Mouse (Mus musculus): Measurements from ENCODE around the gene Olfr427. TPM values are rescaled to one million over a fixed set of nuclear protein-coding genes. Genes with fewer than 3 reads are reported as not detected.

Olfr427 gene
- polyA plus RNA-seq, 1 experiment from 2014 or later: not detected

DNA sequence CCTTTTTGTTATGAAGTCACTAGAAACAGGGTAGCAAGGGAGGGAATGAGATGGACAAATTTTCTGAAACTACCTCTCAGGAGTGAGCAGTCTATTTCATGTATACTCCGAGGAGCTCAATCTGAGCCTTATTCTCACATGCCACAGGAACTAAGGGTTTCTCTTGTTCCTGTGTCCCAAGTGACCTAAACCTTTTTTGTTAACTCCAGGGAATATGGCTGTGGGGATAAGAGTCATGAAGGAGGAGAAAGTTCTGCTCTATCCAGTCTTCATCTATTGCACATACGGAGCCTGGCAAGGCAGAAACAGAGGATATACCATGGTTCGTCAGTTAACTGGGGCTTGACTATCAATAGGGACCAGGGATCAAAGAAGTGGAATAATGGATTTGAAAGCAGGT lies 30.4 kb upstream of the Olfr427 start, which contains the start of gene Olfr430:
Olfr430 (plus strand) TSS at position 301 of the 400 bp plus-strand sequence.
- DNase-seq (no peak), ATAC-seq (ENCODE audit: low FRiP score, low TSS enrichment) (no peak)
- Histone ChIP-seq H3K4me2 (ENCODE audit: low read length) (no peak within 1 kb of the TSS), H3K27ac (replicated peaks; ENCODE audit: low read depth, low read length) (no peak within 1 kb of the TSS), H3K27me3 (ENCODE audit: control insufficient read depth, insufficient read depth, low read length) (no peaks in the 10 kb centered on the region), H3K9me3 (ENCODE audit: control insufficient read depth, low read length) (no peaks in the 10 kb centered on the region), H3K4me1 (ENCODE audit: control insufficient read depth, insufficient read depth, low read length) (no peaks in the 10 kb centered on the region), H3K36me3 (ENCODE audit: control insufficient read depth, insufficient read depth, low read length) (no peaks in the 10 kb centered on the region), H3K9ac (replicated peaks; ENCODE audit: low read length) (no peak within 1 kb of the TSS), H3K4me3 (replicated peaks; ENCODE audit: low read depth, low read length) (no peak within 1 kb of the TSS)
- WGBS: 86% methylated on average over 3 of the region's 3 CpGs

DNA sequence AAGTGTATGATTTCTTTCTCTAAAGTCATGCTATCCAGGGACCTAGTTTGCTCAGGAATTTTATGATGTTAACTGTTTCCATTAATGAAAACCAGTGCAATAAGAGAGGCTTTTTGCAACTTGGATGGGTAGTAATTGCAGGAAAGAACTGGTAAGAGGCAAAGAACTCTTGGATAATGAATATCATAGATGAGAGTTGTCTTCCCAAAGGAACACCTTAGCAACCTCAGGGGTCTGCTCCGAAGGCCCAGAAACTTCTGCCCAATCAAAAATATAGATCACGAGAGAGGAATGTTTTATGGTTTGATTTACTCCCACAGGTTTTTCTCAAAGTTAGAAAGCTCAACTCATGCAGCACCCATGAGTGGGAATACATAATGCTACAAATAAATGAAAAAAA lies 12.7 kb upstream of the Olfr427 start, which contains the start of gene Olfr429:
Olfr429 (plus strand) TSS at position 301 of the 400 bp plus-strand sequence.
- Histone ChIP-seq H3K4me1 (ENCODE audit: control insufficient read depth, insufficient read depth, low read length) (no peaks in the 10 kb centered on the region), H3K27me3 (ENCODE audit: control insufficient read depth, insufficient read depth, low read length) (no peaks in the 10 kb centered on the region), H3K9ac (replicated peaks; ENCODE audit: low read length) (no peak within 1 kb of the TSS), H3K9me3 (ENCODE audit: control insufficient read depth, low read length) (no peaks in the 10 kb centered on the region), H3K36me3 (ENCODE audit: control insufficient read depth, insufficient read depth, low read length) (no peaks in the 10 kb centered on the region), H3K4me2 (ENCODE audit: low read length) (no peak within 1 kb of the TSS), H3K4me3 (replicated peaks; ENCODE audit: low read depth, low read length) (no peak within 1 kb of the TSS), H3K27ac (replicated peaks; ENCODE audit: low read depth, low read length) (no peak within 1 kb of the TSS)
- ATAC-seq (ENCODE audit: low FRiP score, low TSS enrichment) (no peak), DNase-seq (no peak)
- WGBS: 91% methylated on average over 2 of the region's 2 CpGs

DNA sequence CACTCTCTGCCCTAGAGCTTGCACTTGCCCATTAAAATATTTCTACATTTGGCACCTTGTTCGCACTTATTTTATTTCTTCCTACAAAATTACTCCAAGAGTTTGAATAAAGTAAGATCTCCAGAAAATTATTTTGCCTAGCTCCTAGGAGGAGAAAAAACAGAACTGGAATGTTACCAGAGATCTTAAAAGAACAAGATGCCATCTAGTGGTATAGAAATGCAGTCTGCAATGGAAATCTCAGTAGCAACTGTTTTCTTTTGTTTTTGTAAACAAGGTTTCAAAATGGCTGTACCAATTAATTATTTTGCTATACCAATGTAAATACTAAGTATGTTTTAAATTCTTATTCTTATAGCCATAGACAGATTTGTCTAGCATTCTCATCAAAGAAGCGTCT lies 7.0 kb downstream of the Olfr427 start:
- no peak overlapping the region for H3K4me3 ChIP-seq (replicated peaks; ENCODE audit: low read depth, low read length)
- ATAC-seq (ENCODE audit: low FRiP score, low TSS enrichment) (no peak), DNase-seq (peak; percentile 61)
- no peak overlapping the region for H3K9ac ChIP-seq (replicated peaks; ENCODE audit: low read length)
- H3K9me3 ChIP-seq (ENCODE audit: control insufficient read depth, low read length): no peaks in the 10 kb centered on the region
- H3K4me2 ChIP-seq (ENCODE audit: low read length): no peak overlapping the region
- no peak overlapping the region for H3K27ac ChIP-seq (replicated peaks; ENCODE audit: low read depth, low read length)
- no peaks in the 10 kb centered on the region for H3K27me3 ChIP-seq (ENCODE audit: control insufficient read depth, insufficient read depth, low read length)
- H3K36me3 ChIP-seq (ENCODE audit: control insufficient read depth, insufficient read depth, low read length): no peaks in the 10 kb centered on the region
- 63% methylated on average over 2 of the region's 2 CpGs for WGBS
- no peaks in the 10 kb centered on the region for H3K4me1 ChIP-seq (ENCODE audit: control insufficient read depth, insufficient read depth, low read length)

DNA sequence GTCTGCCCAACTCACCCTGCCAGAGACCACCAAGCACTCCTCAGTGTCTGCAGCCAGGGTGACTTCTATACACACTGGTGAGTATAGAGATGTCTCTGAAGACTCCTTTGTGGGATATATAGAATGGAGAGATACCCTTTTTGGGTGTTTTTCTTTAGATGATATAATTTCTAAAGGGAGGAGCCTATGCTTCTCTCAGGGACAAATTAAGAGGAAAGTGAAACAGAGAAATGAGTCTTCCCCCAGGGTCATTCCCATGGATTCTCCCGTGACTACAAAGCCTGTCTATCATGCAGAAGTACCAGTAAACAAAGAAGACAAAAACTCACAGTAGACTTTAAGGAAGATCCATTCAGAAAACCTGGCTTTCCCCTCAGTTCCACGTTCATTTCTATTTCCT lies 24.4 kb downstream of the Olfr427 start, which contains the start of gene Olfr231:
Olfr231 (minus strand) TSS at position 101 of the 400 bp plus-strand sequence.
- no peak within 1 kb of the TSS for H3K4me2 ChIP-seq (ENCODE audit: low read length)
- no peak within 1 kb of the TSS for H3K9ac ChIP-seq (replicated peaks; ENCODE audit: low read length)
- no peaks in the 10 kb centered on the region for H3K27me3 ChIP-seq (ENCODE audit: control insufficient read depth, insufficient read depth, low read length)
- no peak within 1 kb of the TSS for H3K4me3 ChIP-seq (replicated peaks; ENCODE audit: low read depth, low read length)
- no peaks in the 10 kb centered on the region for H3K4me1 ChIP-seq (ENCODE audit: control insufficient read depth, insufficient read depth, low read length)
- no peaks in the 10 kb centered on the region for H3K36me3 ChIP-seq (ENCODE audit: control insufficient read depth, insufficient read depth, low read length)
- ATAC-seq (ENCODE audit: low FRiP score, low TSS enrichment) (no peak), DNase-seq (no peak)
- no peak within 1 kb of the TSS for H3K27ac ChIP-seq (replicated peaks; ENCODE audit: low read depth, low read length)
- no peaks in the 10 kb centered on the region for H3K9me3 ChIP-seq (ENCODE audit: control insufficient read depth, low read length)
- WGBS: 46% methylated on average over 2 of the region's 2 CpGs

DNA sequence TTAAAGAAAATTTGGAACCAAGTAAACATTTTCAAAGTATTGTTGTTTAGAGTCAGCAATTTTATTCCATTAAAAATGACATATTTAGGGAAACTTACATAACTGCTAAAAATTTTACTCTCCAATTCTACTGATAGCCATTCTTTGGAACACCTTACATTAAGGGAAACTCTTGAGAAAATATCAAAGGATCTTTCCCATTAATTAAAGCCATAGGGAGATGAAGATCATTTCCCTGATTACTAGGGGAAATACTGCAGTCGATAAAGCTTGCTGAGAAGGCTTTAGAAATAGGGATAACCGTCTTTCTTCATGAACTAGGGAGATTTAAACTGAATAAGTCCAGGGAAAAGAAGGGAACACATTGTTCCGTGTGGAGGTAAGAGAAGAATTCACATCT lies 34.5 kb downstream of the Olfr427 start, which contains the start of gene Olfr424:
Olfr424 (plus strand) TSS at position 301 of the 400 bp plus-strand sequence.
- Histone ChIP-seq H3K27me3 (ENCODE audit: control insufficient read depth, insufficient read depth, low read length) (no peaks in the 10 kb centered on the region), H3K4me1 (ENCODE audit: control insufficient read depth, insufficient read depth, low read length) (no peaks in the 10 kb centered on the region), H3K4me3 (replicated peaks; ENCODE audit: low read depth, low read length) (no peak within 1 kb of the TSS), H3K4me2 (ENCODE audit: low read length) (no peak within 1 kb of the TSS), H3K27ac (replicated peaks; ENCODE audit: low read depth, low read length) (no peak within 1 kb of the TSS), H3K9ac (replicated peaks; ENCODE audit: low read length) (no peak within 1 kb of the TSS), H3K9me3 (ENCODE audit: control insufficient read depth, low read length) (no peaks in the 10 kb centered on the region), H3K36me3 (ENCODE audit: control insufficient read depth, insufficient read depth, low read length) (no peaks in the 10 kb centered on the region)
- 83% methylated on average over 3 of the region's 3 CpGs for WGBS
- DNase-seq (no peak), ATAC-seq (ENCODE audit: low FRiP score, low TSS enrichment) (no peak)

DNA sequence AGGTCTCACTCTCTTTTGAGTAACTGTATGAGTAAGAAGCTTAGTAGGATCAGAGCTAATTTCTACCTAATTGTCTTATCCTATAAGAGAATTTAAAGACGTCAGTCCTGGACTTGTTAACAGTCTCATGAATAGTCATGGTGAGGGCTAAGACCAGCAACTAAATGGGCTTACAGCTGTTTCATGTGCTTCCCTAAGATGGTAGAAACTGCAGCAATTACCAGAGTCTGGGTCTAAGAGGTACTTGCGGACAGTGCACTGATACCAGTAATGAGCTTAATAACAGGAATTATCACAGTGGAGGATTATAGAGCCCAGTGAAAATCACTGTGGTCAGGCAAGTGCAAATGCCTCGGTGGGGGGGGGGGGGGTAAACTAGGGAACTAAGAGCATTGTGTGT lies 35.3 kb downstream of the Olfr427 start:
- DNase-seq (no peak), ATAC-seq (ENCODE audit: low FRiP score, low TSS enrichment) (no peak)
- H3K4me1 ChIP-seq (ENCODE audit: control insufficient read depth, insufficient read depth, low read length): no peaks in the 10 kb centered on the region
- no peaks in the 10 kb centered on the region for H3K27me3 ChIP-seq (ENCODE audit: control insufficient read depth, insufficient read depth, low read length)
- no peak overlapping the region for H3K9ac ChIP-seq (replicated peaks; ENCODE audit: low read length)
- no peak overlapping the region for H3K27ac ChIP-seq (replicated peaks; ENCODE audit: low read depth, low read length)
- no peaks in the 10 kb centered on the region for H3K9me3 ChIP-seq (ENCODE audit: control insufficient read depth, low read length)
- H3K36me3 ChIP-seq (ENCODE audit: control insufficient read depth, insufficient read depth, low read length): no peaks in the 10 kb centered on the region
- 53% methylated on average over 3 of the region's 3 CpGs for WGBS
- no peak overlapping the region for H3K4me2 ChIP-seq (ENCODE audit: low read length)
- H3K4me3 ChIP-seq (replicated peaks; ENCODE audit: low read depth, low read length): no peak overlapping the region

DNA sequence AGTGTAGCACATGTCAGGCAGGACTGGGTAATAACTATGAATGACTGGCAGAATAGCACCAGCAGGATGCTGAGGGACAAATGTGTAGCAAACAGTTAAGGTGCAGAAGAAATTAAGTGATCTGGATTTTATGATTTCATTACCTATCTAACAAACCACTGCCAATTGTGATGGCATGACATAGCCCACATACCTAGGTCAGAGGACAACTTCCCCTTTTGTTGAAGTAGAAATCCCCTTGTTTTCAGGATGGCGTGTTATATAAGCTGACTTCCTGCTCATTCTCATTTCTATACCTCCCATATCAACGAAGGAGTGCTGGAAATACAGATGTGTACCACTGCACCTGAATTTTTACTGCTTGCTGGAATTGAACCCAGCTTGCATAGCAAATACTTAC lies 44.7 kb downstream of the Olfr427 start:
- Histone ChIP-seq H3K9me3 (ENCODE audit: control insufficient read depth, low read length) (no peaks in the 10 kb centered on the region), H3K4me3 (replicated peaks; ENCODE audit: low read depth, low read length) (no peak overlapping the region), H3K27me3 (ENCODE audit: control insufficient read depth, insufficient read depth, low read length) (no peaks in the 10 kb centered on the region), H3K4me1 (ENCODE audit: control insufficient read depth, insufficient read depth, low read length) (no peaks in the 10 kb centered on the region), H3K27ac (replicated peaks; ENCODE audit: low read depth, low read length) (no peak overlapping the region), H3K4me2 (ENCODE audit: low read length) (no peak overlapping the region), H3K36me3 (ENCODE audit: control insufficient read depth, insufficient read depth, low read length) (no peaks in the 10 kb centered on the region), H3K9ac (replicated peaks; ENCODE audit: low read length) (no peak overlapping the region)
- DNase-seq (no peak), ATAC-seq (ENCODE audit: low FRiP score, low TSS enrichment) (no peak)
- 73% methylated on average over 2 of the region's 2 CpGs for WGBS

DNA sequence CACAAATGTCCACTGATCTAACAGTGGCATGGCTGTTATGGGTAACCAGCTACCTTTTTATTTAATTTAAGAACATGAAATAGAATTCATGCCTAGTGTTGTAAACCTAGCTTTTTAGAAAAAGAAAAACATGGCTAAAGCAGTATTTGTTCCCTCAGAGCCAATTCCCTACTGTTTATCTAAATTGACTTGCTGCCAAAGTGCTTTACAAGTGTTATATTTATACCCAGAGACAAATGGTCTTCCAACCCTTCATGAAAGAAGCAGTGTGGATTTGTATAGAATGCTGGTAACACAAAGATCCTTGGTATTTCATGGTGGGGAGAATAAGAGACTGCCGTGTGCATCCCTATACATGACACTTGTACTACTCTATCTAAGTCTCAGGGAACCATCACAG lies 50.0 kb downstream of the Olfr427 start:
- Histone ChIP-seq H3K4me1 (ENCODE audit: control insufficient read depth, insufficient read depth, low read length) (no peaks in the 10 kb centered on the region), H3K4me2 (ENCODE audit: low read length) (no peak overlapping the region), H3K9me3 (ENCODE audit: control insufficient read depth, low read length) (no peaks in the 10 kb centered on the region), H3K9ac (replicated peaks; ENCODE audit: low read length) (no peak overlapping the region), H3K36me3 (ENCODE audit: control insufficient read depth, insufficient read depth, low read length) (no peaks in the 10 kb centered on the region), H3K27me3 (ENCODE audit: control insufficient read depth, insufficient read depth, low read length) (no peaks in the 10 kb centered on the region), H3K27ac (replicated peaks; ENCODE audit: low read depth, low read length) (no peak overlapping the region), H3K4me3 (replicated peaks; ENCODE audit: low read depth, low read length) (no peak overlapping the region)
- WGBS: 90% methylated on average over 1 of the region's 1 CpGs
- ATAC-seq (ENCODE audit: low FRiP score, low TSS enrichment) (no peak), DNase-seq (no peak)

DNA sequence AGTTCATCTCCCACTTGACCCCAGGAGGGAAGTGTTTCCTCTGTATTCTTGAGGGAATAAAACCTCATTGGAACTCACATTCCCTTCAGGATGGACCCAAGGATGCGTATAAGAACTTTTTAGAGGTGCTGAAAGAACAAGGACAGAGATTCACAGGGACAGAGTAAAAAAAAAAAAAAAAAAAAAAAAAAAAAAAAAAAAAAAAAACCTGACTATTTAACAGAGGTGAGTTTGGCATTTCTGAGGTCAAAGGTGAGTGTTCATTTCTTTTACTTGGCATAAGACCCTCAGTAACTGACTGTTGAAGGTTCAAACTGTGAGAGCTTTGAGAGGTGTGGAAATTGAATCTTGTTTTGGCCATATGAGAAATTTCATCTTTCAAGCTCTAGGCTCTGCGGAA lies 52.6 kb downstream of the Olfr427 start:
- H3K27me3 ChIP-seq (ENCODE audit: control insufficient read depth, insufficient read depth, low read length): no peaks in the 10 kb centered on the region
- ATAC-seq (ENCODE audit: low FRiP score, low TSS enrichment): no peak

More for the DNA sequence above, 52.6 kb downstream of the Olfr427 start:
- H3K27ac ChIP-seq (replicated peaks; ENCODE audit: low read depth, low read length): no peak overlapping the region
- H3K9me3 ChIP-seq (ENCODE audit: control insufficient read depth, low read length): no peaks in the 10 kb centered on the region
- H3K36me3 ChIP-seq (ENCODE audit: control insufficient read depth, insufficient read depth, low read length): no peaks in the 10 kb centered on the region
- WGBS: 82% methylated on average over 2 of the region's 2 CpGs
- no peak overlapping the region for H3K9ac ChIP-seq (replicated peaks; ENCODE audit: low read length)
- no peak overlapping the region for H3K4me2 ChIP-seq (ENCODE audit: low read length)
- no peaks in the 10 kb centered on the region for H3K4me1 ChIP-seq (ENCODE audit: control insufficient read depth, insufficient read depth, low read length)
- H3K4me3 ChIP-seq (replicated peaks; ENCODE audit: low read depth, low read length): no peak overlapping the region
- no peak for DNase-seq
